ENCODE assay signal across 1 mouse cellular context in the genomic region with DNA sequence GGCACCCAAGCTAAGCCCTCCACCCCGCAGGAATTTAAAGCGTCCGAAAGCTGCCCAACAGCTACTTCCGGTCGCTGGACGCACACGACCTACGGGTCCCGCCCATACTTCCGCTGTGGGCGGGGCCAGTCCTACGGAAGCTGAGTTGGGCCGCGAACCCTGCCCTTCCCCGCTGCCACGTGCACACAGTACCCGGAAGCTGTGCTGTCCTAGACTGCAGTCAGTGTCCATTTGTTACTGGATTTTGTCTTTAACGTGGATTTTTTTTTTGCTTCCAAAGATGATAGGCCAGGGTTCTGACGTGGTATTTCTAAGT.
TF ChIP-seq lines count a peak whose summit lies in the region.

Gene Cdk7 (minus strand): TSS at position 79 of the 316 bp plus-strand sequence.

TF ChIP-seq in CH12.LX, 34 proteins besides CTCF, POLR2A, EP300 and RAD21 (continued from another document):
- TF ChIP-seq E2F4 (IDR thresholded peaks at IDR 0.05; ENCODE audit: insufficient replicate concordance, low read depth, low read length): no peak
- peak; percentile 85 for TF ChIP-seq NELFE (IDR thresholded peaks at IDR 0.05; ENCODE audit: low read depth, low read length)
- TF ChIP-seq ZNF384 (IDR thresholded peaks at IDR 0.05; ENCODE audit: low read depth, low read length): peak; percentile 67; the same call in 1 of the 2 replicates
- TF ChIP-seq RCOR1 (conservative IDR thresholded peaks at IDR 0.05; ENCODE audit: low read depth, low read length): peak; percentile 82; the same call in 1 of the 2 replicates
- peak; percentile 100 for TF ChIP-seq MAX (IDR thresholded peaks at IDR 0.05; ENCODE audit: low read length)
- TF ChIP-seq BHLHE40 (IDR thresholded peaks at IDR 0.05; ENCODE audit: low read depth, low read length): peak; percentile 96
- peak; percentile 93 for TF ChIP-seq HCFC1 (IDR thresholded peaks at IDR 0.05; ENCODE audit: low read depth, low read length)
- TF ChIP-seq MEF2A (IDR thresholded peaks at IDR 0.05; ENCODE audit: borderline replicate concordance, low read depth, low read length): peak; percentile 74; the same call in 1 of the 2 replicates
- peak; percentile 79; the same call in 1 of the 2 replicates for TF ChIP-seq POLR2AphosphoS2 (IDR thresholded peaks at IDR 0.05; ENCODE audit: low read depth, low read length)
- peak; percentile 54 for TF ChIP-seq USF2 (conservative IDR thresholded peaks at IDR 0.05; ENCODE audit: low read depth, low read length)
- TF ChIP-seq TBP (conservative IDR thresholded peaks at IDR 0.05; ENCODE audit: low read depth, low read length): peak; percentile 64; the same call in 1 of the 2 replicates
- peak; percentile 32; the same call in 1 of the 2 replicates for TF ChIP-seq GABPA (IDR thresholded peaks at IDR 0.05; ENCODE audit: insufficient replicate concordance, low read depth, low read length)
- no peak for TF ChIP-seq NRF1 (IDR thresholded peaks at IDR 0.05; ENCODE audit: low read depth, low read length)
- TF ChIP-seq JUND (conservative IDR thresholded peaks at IDR 0.05; ENCODE audit: low read depth, low read length): no peak
- TF ChIP-seq IRF4 (IDR thresholded peaks at IDR 0.05; ENCODE audit: low read depth, low read length): peak; percentile 70; the same call in 1 of the 2 replicates
- TF ChIP-seq ELF1 (IDR thresholded peaks at IDR 0.05; ENCODE audit: low read depth, low read length): peak; percentile 100
- no peak; the same call in 1 of the 2 replicates for TF ChIP-seq JUN (IDR thresholded peaks at IDR 0.05; ENCODE audit: insufficient read depth, low read depth, low read length)
- peak; percentile 58 for TF ChIP-seq ZMIZ1 (IDR thresholded peaks at IDR 0.05; ENCODE audit: low read depth, low read length)
- TF ChIP-seq PAX5 (IDR thresholded peaks at IDR 0.05; ENCODE audit: low read length): no peak
- no peak for TF ChIP-seq ZC3H11A (IDR thresholded peaks at IDR 0.05; ENCODE audit: low read depth, low read length)
- TF ChIP-seq UBTF (IDR thresholded peaks at IDR 0.05; ENCODE audit: low read depth, low read length): no peak
- peak; percentile 82 for TF ChIP-seq USF1 (IDR thresholded peaks at IDR 0.05; ENCODE audit: low read depth, low read length)
- no peak for TF ChIP-seq MAFK (IDR thresholded peaks at IDR 0.05; ENCODE audit: insufficient replicate concordance, low read length)
- peak; percentile 97 for TF ChIP-seq SIN3A (IDR thresholded peaks at IDR 0.05; ENCODE audit: low read length)
- TF ChIP-seq MXI1 (IDR thresholded peaks at IDR 0.05; ENCODE audit: low read depth, low read length): peak; percentile 99
- no peak for TF ChIP-seq ZKSCAN1 (IDR thresholded peaks at IDR 0.05; ENCODE audit: borderline replicate concordance, low read depth, low read length)
